Mouse (Mus musculus) thymus, postnatal 36 days (tissue): ENCODE results near the gene Sh2d2a.
A peak's percentile ranks its signal among the peaks of the same experiment; 100 is the strongest.
"Not testable (repeated sequence)": the region's sequence is repeated elsewhere in the genome, so short reads cannot be mapped to it uniquely, and the experiment has no call there.

ENCODE experiments used
- DNase-seq, 2 experiments: peaks; one replicate each; pipeline ENCODE4 v3.0.0; 2022; ENCODE audit warnings: mixed read lengths in 2 of 2

Sh2d2a gene

GRCm38 (mm10) chr3:87846650-87847110, at the start of gene Sh2d2a:
Gene Sh2d2a (plus strand): TSS chr3:87846755.
- peak; percentile 78 to 83 for DNase-seq

DNA sequence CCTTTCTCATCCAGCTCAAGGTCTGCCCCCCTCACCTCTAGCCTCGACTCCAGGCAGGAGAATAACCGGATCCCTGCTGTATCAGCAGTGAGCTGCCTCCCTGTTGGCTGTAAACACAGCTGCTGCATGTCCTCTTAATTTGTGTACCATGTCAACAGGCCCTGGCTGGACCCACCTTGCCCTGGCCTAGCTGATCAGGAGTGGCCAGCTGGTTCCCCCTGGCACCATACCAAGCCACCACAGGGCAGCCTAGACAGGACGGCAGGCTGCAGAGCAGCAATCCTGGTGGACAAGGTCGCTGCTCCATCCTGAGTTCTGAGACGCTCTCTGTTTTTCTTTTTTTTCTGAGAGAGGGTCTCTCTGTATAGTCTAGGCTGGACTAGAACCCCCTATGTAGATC, 44.9 kb upstream of the Sh2d2a start:
- no peak for DNase-seq

DNA sequence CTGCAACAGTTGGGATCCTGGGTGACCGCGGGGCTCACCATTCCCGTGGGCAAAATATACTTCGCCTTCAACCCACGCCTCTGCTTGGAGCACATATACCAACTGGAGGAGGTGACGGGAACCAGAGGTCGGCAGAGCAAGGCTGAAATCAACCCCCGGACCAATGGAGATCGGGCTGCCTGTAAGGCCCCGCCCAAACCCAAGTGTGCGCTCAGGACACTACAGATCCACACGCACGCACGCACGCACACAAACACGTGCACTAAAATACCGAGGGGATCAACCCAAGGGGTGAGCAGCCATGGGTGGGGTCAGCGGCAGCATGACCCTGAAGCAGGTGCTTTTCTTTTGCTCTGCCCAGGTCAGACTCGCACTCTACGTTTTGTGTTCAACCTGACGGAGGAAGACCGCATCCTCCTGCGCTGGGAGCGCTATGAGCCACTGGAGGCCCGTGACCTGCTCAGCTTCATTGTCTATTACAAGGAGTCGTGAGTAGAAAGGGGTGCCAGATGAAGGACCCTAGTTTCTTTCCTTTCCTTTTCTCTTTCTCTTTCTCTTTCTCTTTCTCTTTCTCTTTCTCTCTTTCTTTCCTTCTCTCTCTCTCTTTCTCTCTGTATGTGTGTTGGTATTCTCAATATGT, 42.4 kb upstream of the Sh2d2a start:
- no peak for DNase-seq

- no peak for DNase-seq
Observed at GRCm38 (mm10) chr3:87809322-87809962, 37.1 kb upstream of the Sh2d2a start.

GRCm38 (mm10) chr3:87811297-87811696, 35.3 kb upstream of the Sh2d2a start:
- no peak for DNase-seq

GRCm38 (mm10) chr3:87812413-87812812, 34.1 kb upstream of the Sh2d2a start:
- DNase-seq = no peak

GRCm38 (mm10) chr3:87812873-87813272, 33.7 kb upstream of the Sh2d2a start:
- DNase-seq = no peak

DNA sequence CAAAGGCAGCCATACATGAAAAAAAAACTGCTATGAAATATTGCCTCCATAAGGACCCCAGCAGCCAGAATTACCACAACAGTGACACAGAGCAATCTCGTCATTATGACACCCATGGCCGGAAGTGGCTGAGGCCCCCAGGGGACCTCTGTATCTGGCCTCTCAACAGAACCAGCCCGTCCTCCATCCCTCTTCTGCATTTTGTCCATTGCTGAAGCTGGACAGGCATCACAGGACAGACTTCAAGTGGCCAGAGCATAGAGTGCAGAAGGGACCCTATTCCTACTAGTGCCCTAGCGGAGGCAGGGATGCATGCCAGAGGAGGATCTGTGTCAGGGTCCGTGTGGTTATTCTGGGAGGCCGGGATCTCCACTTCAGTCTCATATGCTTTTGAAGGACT, 30.4 kb upstream of the Sh2d2a start:
- DNase-seq = no peak

GRCm38 (mm10) chr3:87816646-87817093, 29.9 kb upstream of the Sh2d2a start:
- DNase-seq = peak; percentile 48 to 60

- no peak for DNase-seq
Observed at GRCm38 (mm10) chr3:87818226-87818625, 28.3 kb upstream of the Sh2d2a start.

GRCm38 (mm10) chr3:87824206-87824605, 22.3 kb upstream of the Sh2d2a start, which contains the start of gene Pear1:
Gene Pear1 (minus strand): TSS chr3:87824306.
- not testable (repeated sequence) for DNase-seq

GRCm38 (mm10) chr3:87828435-87828834, 18.1 kb upstream of the Sh2d2a start:
- DNase-seq = no peak

DNA sequence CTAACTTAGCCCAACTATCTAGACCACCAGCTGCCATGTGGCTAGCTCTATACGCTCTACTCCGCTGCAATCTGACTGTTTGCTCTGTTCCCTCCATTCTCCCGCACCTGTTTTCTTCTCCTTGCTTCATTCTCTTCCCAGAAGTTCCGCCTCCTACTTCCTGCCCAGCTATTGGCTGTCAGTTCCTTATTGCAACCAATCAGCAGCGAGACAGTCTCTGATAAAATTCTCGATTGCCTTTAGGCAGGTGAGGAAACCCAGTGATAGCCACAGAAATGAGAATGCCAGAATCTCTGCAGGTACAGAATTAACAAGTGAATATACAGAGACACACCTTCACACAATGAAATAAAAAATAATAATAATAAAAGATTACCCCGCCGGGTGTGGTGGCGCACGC, 17.5 kb upstream of the Sh2d2a start:
- DNase-seq = no peak

DNA sequence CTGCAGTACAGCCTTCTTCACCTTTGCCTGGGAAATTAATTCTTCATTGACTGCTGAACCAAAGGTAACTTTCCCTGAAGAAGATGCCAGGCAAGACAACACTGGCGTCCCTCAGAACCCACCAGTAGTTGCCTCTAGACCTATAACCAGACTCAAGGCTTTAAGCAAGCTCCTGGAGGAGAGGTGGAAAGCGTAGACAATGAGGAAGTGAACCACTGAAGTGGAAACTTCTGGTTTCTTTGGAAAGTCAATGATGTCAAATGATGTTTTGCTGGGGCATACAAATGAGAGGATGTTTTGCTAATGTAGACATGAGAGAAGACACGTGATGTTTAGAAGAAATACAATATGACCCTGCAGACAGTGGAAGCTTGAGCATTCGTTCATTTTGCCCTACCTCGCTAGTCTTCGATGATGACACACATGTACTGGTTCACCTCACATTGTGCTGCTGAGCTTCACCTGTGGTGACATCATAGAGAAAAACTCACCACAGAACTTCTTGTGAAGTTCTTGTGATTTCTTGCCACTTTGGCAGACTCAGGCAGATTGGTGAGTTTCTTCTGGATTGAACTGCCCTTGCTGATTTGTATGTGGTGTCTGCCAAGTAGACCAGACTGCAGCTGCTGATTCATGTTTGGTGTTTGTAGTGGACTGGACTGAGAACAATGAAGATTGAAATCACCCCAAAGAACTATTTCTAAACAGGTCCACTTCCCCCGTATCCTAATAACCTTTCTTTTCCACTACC, 14.3 kb upstream of the Sh2d2a start:
- no peak for DNase-seq

DNA sequence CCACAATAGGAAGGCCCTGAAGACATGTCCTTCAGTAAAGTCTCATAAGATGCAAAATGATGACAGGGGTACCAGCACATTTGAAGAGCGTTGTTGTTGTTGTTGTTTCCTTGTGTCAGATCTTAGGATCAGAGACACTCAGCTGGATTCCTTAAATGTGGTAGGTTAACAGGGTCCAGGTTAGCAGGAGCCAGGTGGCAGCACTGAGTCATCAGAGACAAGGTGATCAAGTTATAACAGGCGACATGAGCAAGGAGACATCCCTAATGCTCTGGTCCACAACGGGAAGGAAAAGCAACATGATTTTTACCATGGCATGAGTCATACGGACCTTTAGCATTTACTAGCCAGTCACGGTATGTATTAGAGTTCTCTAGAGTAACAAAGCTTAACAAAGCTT, 13.1 kb upstream of the Sh2d2a start:
- peak; percentile 52 to 60 for DNase-seq

DNA sequence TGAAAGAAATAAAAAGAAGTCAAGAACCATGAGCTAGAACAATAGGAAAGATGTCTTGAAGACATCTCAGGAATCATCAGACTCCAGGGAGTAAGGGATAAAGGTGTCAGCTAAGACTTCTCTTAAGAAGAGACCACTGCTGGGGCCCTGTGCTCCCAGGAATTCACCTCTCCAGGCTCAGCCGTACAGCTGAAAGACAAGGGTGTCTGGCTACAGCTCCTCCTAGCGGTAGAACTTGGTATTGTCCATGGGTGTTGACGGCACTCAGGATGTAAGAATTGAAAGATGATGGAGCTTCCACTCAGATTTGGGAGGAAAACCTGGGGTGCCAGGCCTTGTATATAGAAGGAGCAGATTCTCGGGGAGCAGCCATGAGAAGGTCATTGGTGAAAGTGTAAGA, 7.9 kb upstream of the Sh2d2a start:
- DNase-seq = peak; percentile 71 to 79

- no peak for DNase-seq
Observed at GRCm38 (mm10) chr3:87840858-87841257, 5.7 kb upstream of the Sh2d2a start.

- no peak for DNase-seq
Observed at GRCm38 (mm10) chr3:87844981-87845380, 1.6 kb upstream of the Sh2d2a start.

DNA sequence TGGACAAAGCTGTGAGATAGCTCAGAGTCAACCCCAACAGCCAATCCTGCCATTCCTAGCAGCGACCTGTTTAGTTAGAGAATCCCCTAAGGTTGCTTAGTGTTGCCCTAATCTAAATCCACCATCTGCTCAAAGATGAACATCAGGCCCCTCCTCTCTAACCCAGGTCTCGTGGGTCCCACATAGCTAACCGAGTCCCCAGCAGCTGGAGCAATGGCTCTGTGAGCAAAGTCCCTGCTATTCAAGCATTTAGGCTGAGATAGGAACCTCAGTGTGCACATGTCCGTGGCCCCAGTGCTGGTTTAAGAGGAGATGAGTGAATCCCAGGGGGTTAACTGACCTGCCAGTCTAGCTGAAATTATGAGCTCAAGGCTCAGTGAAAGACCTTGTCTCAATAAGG, 369 bp upstream of the Sh2d2a start:
- DNase-seq = peak; percentile 41 to 46

- DNase-seq = peak; percentile 77 to 86
Observed at GRCm38 (mm10) chr3:87847680-87848079, 1.1 kb downstream of the Sh2d2a start.

DNA sequence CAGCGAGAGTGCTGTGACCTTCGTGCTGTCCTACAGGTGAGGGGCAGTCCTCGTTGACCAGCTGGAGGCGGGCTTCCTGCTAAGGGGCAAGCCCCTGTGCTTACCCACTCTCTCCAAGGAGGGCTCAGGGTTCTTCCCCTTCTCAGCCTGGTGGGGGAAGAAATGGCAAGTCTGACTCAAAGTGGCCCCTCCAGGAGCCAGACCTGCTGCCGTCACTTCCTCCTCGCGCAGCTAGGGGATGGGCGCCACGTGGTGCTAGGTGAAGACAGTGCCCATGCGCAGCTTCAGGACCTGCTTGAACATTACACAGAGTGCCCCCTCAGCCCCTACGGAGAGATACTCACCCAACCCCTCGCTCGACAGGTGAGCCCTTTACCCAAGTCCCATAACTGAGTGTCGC, 2.6 kb downstream of the Sh2d2a start:
- peak in 1 of 2 experiments; percentile 33 for DNase-seq

DNA sequence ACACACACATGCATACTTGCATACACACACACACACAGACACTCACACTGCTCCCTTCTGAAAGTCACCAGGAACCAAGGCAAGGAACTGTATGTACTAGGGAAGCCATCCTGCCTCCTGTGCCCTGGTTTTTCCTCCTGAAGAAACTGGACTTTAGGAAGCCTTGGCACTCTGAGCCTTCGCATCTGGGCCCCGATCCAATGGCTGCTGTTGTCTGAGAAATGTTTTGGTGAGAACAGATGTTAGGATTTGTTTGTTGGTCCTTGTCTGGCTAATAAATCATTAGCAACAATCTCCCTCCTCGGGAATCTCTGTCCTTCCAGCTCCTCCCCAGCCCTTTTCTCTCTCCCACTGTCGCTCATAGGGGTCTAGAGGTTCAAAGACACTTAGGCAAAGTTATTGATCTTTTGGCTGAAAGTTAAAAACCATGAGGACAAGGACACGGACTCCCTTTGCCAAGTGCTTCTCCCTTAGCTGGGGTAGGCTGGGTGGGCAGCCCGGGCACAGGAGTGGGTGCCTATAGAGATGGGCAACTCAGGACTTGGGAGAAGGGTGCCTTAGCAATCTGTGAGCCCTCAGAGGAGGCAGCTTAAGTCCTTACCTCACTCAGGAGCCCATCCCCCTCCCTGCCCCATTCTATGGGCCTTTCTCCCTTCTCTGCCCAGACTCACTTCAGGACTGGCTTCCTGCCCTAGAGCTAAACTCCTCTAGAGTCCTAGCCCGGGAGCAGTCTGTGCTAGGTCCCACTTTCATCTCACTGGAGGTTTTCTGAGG, 8.4 kb downstream of the Sh2d2a start:
- DNase-seq = peak in 1 of 2 experiments; percentile 14

DNA sequence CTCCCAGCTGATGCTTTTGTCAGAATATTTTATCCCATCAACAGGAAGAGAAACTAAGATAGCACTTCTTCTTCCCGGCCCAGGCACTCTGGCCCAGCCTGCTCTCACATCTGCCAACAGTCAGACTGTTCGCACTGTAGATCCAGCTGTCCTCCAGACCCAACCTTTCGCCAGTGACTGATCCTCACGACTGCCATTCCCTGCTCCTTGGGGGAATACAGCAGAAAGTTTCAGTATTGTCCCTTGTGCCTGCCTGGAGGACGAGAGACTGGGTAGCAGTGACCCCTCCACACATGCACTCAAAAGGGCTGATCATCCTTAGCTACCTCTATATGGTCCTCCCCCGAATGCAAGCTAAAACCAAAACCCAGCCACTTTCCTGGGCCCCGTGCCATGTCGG, 9.4 kb downstream of the Sh2d2a start:
- DNase-seq = no peak
